Comparison of ENCODE assay signal across 21 mouse cellular contexts in the genomic region with DNA sequence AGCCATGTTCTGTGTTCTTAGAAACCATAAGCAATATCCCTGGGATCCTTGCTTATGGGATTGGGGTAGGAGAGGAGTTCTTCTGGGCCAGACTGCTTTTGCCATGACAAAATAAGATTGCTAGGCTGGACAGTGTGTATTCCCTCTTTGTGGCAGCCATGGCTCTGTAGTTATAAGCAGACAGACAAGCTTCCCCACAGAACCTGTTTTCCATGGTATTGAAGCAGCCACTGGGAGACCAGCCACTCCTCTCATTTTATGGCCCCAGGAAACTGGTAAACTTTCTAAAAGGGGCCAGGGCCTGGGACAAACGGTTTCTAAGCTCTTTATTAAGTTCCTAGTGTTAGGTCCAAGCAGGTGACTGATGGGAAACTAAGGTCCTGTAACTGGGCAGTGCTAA.
DNase-seq lines count a peak whose midpoint lies in the region; ATAC-seq and TF ChIP-seq lines count a peak whose summit lies in the region.
"Had no signal": no experiment of that assay in that cellular context is flagged by ENCODE, and none has a peak within 500 bp of the region (broad histone marks: within the 10 kb centered on the region; RNA-seq: fewer than 3 reads in every experiment).

No protein-coding gene starts in this region.

- WGBS in intestine, embryonic 14.5 days = 41% methylated on average over 1 of the region's 1 CpGs
- 10% methylated on average over 1 of the region's 1 CpGs for WGBS in intestine, postnatal 0 days
- WGBS in intestine, embryonic 15.5 days = 25% methylated on average over 1 of the region's 1 CpGs
- WGBS in limb, embryonic 15.5 days = 3% methylated on average over 1 of the region's 1 CpGs
- WGBS in midbrain, embryonic 15.5 days = 59% methylated on average over 1 of the region's 1 CpGs

- 0 out of 2 replicates have a peak, but pooled peaks have one; percentile 23 for ATAC-seq in intestine, embryonic 14.5 days (replicated peaks; ENCODE audit: low FRiP score, low TSS enrichment, low read depth)
- ATAC-seq in intestine, postnatal 0 days = no peak
- ATAC-seq in intestine, embryonic 15.5 days = peak; percentile 77
- ATAC-seq in limb, embryonic 15.5 days (ENCODE audit: insufficient number of reproducible peaks, low FRiP score, low TSS enrichment, low read depth) = no peak
- ATAC-seq in midbrain, embryonic 15.5 days (replicated peaks) = no peak
- ATAC-seq: forebrain, embryonic 14.5 days had no signal

- DNase-seq in intestine, embryonic 14.5 days (ENCODE audit: low spot score) = no peak
- no peak for DNase-seq in embryo, embryonic 11 days
- DNase-seq: adrenal gland, adult 8-10 months; adrenal gland, postnatal 36 days; cerebellum, adult 2 months; cerebellum, postnatal 14 days; gastrocnemius, adult 2 months; gastrocnemius, postnatal 25 days had no signal

- no peaks in the 10 kb centered on the region for H3K4me1 ChIP-seq in intestine, embryonic 14.5 days (replicated peaks; ENCODE audit: control insufficient read depth, insufficient read depth, low read length)
- H3K4me1 ChIP-seq in intestine, postnatal 0 days (replicated peaks; ENCODE audit: control insufficient read depth, insufficient read depth, low read length) = no peaks in the 10 kb centered on the region
- 0 out of 2 replicates have a peak, but pooled peaks cover 5% of the 10 kb centered on the region for H3K4me1 ChIP-seq in intestine, embryonic 15.5 days (replicated peaks)
- H3K4me1 ChIP-seq in limb, embryonic 15.5 days = peaks cover 18% of the 10 kb centered on the region
- H3K4me1 ChIP-seq in midbrain, embryonic 15.5 days = no peaks in the 10 kb centered on the region

- H3K36me3 ChIP-seq in intestine, embryonic 14.5 days (ENCODE audit: control insufficient read depth, insufficient read depth, low read length) = peaks cover 24% of the 10 kb centered on the region; the same call in 1 of the 2 replicates
- H3K36me3 ChIP-seq in intestine, postnatal 0 days (ENCODE audit: control insufficient read depth, insufficient read depth) = peaks cover 5% of the 10 kb centered on the region; the same call in 1 of the 2 replicates
- no peaks in the 10 kb centered on the region for H3K36me3 ChIP-seq in intestine, embryonic 15.5 days
- 0 out of 2 replicates have a peak, but pooled peaks cover 4% of the 10 kb centered on the region for H3K36me3 ChIP-seq in limb, embryonic 15.5 days
- H3K36me3 ChIP-seq in midbrain, embryonic 15.5 days (replicated peaks) = no peaks in the 10 kb centered on the region
- H3K36me3 ChIP-seq: embryonic facial prominence, embryonic 15.5 days; forebrain, embryonic 10.5 days; hindbrain, embryonic 10.5 days had no signal

- no peak overlapping the region for H3K4me2 ChIP-seq in intestine, embryonic 14.5 days (ENCODE audit: low read length)
- H3K4me2 ChIP-seq in intestine, postnatal 0 days (replicated peaks; ENCODE audit: low read depth) = no peak overlapping the region
- no peak overlapping the region for H3K4me2 ChIP-seq in intestine, embryonic 15.5 days (replicated peaks)
- H3K4me2 ChIP-seq in limb, embryonic 15.5 days = no peak overlapping the region
- no peak overlapping the region for H3K4me2 ChIP-seq in midbrain, embryonic 15.5 days
- H3K4me2 ChIP-seq: embryonic facial prominence, embryonic 15.5 days; heart, embryonic 11.5 days; heart, embryonic 15.5 days; hindbrain, embryonic 14.5 days had no signal

- no peaks in the 10 kb centered on the region for H3K27me3 ChIP-seq in intestine, embryonic 14.5 days (replicated peaks; ENCODE audit: control insufficient read depth, insufficient read depth, low read length)
- no peaks in the 10 kb centered on the region for H3K27me3 ChIP-seq in intestine, postnatal 0 days (replicated peaks; ENCODE audit: control insufficient read depth, insufficient read depth, low read length)
- H3K27me3 ChIP-seq in intestine, embryonic 15.5 days (replicated peaks) = no peaks in the 10 kb centered on the region
- H3K27me3 ChIP-seq in limb, embryonic 15.5 days = no peaks in the 10 kb centered on the region
- no peaks in the 10 kb centered on the region for H3K27me3 ChIP-seq in midbrain, embryonic 15.5 days (replicated peaks)
- H3K27me3 ChIP-seq: CH12.LX; embryonic facial prominence, embryonic 15.5 days; heart, embryonic 15.5 days had no signal

- H3K27ac ChIP-seq in intestine, embryonic 14.5 days (ENCODE audit: low read depth) = no peak overlapping the region
- H3K27ac ChIP-seq in intestine, postnatal 0 days (ENCODE audit: low read depth, low read length) = no peak overlapping the region
- H3K27ac ChIP-seq in intestine, embryonic 15.5 days = no peak overlapping the region
- peak overlapping the region; percentile 33; the same call in 1 of the 2 replicates for H3K27ac ChIP-seq in limb, embryonic 15.5 days
- H3K27ac ChIP-seq in midbrain, embryonic 15.5 days = no peak overlapping the region
- H3K27ac ChIP-seq: embryonic facial prominence, embryonic 15.5 days; forebrain, embryonic 10.5 days; gastrocnemius, adult 2 months; heart, embryonic 15.5 days; hindbrain, embryonic 10.5 days; hindbrain, embryonic 14.5 days had no signal

- no peak overlapping the region for H3K4me3 ChIP-seq in intestine, embryonic 14.5 days (ENCODE audit: low read depth, low read length)
- no peak overlapping the region for H3K4me3 ChIP-seq in intestine, postnatal 0 days (ENCODE audit: low read depth, low read length)
- H3K4me3 ChIP-seq in intestine, embryonic 15.5 days (replicated peaks) = no peak overlapping the region
- no peak overlapping the region for H3K4me3 ChIP-seq in limb, embryonic 15.5 days
- H3K4me3 ChIP-seq in midbrain, embryonic 15.5 days = no peak overlapping the region
- H3K4me3 ChIP-seq: embryonic facial prominence, embryonic 15.5 days; erythroblast, embryonic 14.5 days; forebrain, embryonic 10.5 days; gastrocnemius, adult 2 months; heart, embryonic 15.5 days; hindbrain, embryonic 10.5 days had no signal

- no peak overlapping the region for H3K9ac ChIP-seq in intestine, embryonic 14.5 days (ENCODE audit: low read length)
- no peak overlapping the region for H3K9ac ChIP-seq in intestine, postnatal 0 days (ENCODE audit: low read depth, low read length)
- H3K9ac ChIP-seq in intestine, embryonic 15.5 days = no peak overlapping the region
- H3K9ac ChIP-seq in limb, embryonic 15.5 days = no peak overlapping the region
- H3K9ac ChIP-seq in midbrain, embryonic 15.5 days = no peak overlapping the region
- H3K9ac ChIP-seq: embryonic facial prominence, embryonic 15.5 days; heart, embryonic 15.5 days; hindbrain, embryonic 14.5 days had no signal

- no peaks in the 10 kb centered on the region for H3K9me3 ChIP-seq in intestine, embryonic 14.5 days (ENCODE audit: control insufficient read depth, low read length)
- H3K9me3 ChIP-seq in intestine, postnatal 0 days (ENCODE audit: control insufficient read depth) = no peaks in the 10 kb centered on the region
- H3K9me3 ChIP-seq in intestine, embryonic 15.5 days = no peaks in the 10 kb centered on the region
- H3K9me3 ChIP-seq in limb, embryonic 15.5 days = no peaks in the 10 kb centered on the region
- H3K9me3 ChIP-seq in midbrain, embryonic 15.5 days = no peaks in the 10 kb centered on the region
- H3K9me3 ChIP-seq: embryonic facial prominence, embryonic 15.5 days; forebrain, embryonic 10.5 days; heart, embryonic 15.5 days; hindbrain, embryonic 10.5 days had no signal

- no peak for TF ChIP-seq CTCF in intestine, postnatal 0 days (IDR thresholded peaks at IDR 0.05; ENCODE audit: low read depth)

Comparison
In these comparisons a context has a peak if more than half of its experiments do, and no peak if none do; other contexts are left out.
1. ATAC-seq: peak in intestine, embryonic 14.5 days (single experiment) and intestine, embryonic 15.5 days (single experiment); none in intestine, postnatal 0 days (single experiment), limb, embryonic 15.5 days (single experiment) and midbrain, embryonic 15.5 days (single experiment).